Mouse (Mus musculus) CH12.LX (cell line): ENCODE data around the gene Nebl.

ENCODE experiments used
- CHD1 ChIP-seq: IDR thresholded peaks from 2 replicates; pipeline ENCODE4 v1.6.1; 2012; ENCODE audit warnings: low read depth, low read length, improper control_type of control experiment, inconsistent platforms
- CTCF ChIP-seq, 2 experiments: IDR thresholded peaks in 1 of 2; conservative IDR thresholded peaks in 1 of 2; 2 replicates each; pipeline ENCODE4 v1.5.1; 2011 to 2012; ENCODE audit warnings: low read depth in 2 of 2, low read length in 2 of 2, improper control_type of control experiment in 1 of 2, inconsistent platforms in 1 of 2, mild to moderate bottlenecking in 1 of 2, moderate library complexity in 1 of 2
- ETS1 ChIP-seq: conservative IDR thresholded peaks from 2 replicates; pipeline ENCODE4 v1.6.1; 2012; ENCODE audit warnings: low read depth, mild to moderate bottlenecking, inconsistent platforms, low read length, improper control_type of control experiment, moderate library complexity
- GABPA ChIP-seq: IDR thresholded peaks from 2 replicates; pipeline ENCODE4 v1.6.1; 2012; ENCODE audit warnings: low read depth, low read length, improper control_type of control experiment, inconsistent platforms; ENCODE audit not compliant: insufficient replicate concordance
- HCFC1 ChIP-seq: IDR thresholded peaks from 2 replicates; pipeline ENCODE4 v1.6.1; 2012; ENCODE audit warnings: low read depth, mild to moderate bottlenecking, inconsistent platforms, low read length, improper control_type of control experiment
- MXI1 ChIP-seq: IDR thresholded peaks from 2 replicates; pipeline ENCODE4 v1.6.1; 2011; ENCODE audit warnings: mild to moderate bottlenecking, low read depth, low read length, improper control_type of control experiment
- POLR2A ChIP-seq: IDR thresholded peaks from 2 replicates; pipeline ENCODE4 v1.6.1; 2011; ENCODE audit warnings: low read depth, mild to moderate bottlenecking, improper control_type of control experiment, low read length
- POLR2AphosphoS2 ChIP-seq: IDR thresholded peaks from 2 replicates; pipeline ENCODE4 v1.6.1; 2011; ENCODE audit warnings: low read depth, low read length, improper control_type of control experiment
- TBP ChIP-seq: conservative IDR thresholded peaks from 2 replicates; pipeline ENCODE4 v1.6.1; 2011; ENCODE audit warnings: low read depth, low read length, improper control_type of control experiment
- USF1 ChIP-seq: IDR thresholded peaks from 2 replicates; pipeline ENCODE4 v1.6.1; 2014; ENCODE audit warnings: low read depth, mild to moderate bottlenecking, inconsistent platforms, low read length, improper control_type of control experiment

DNA sequence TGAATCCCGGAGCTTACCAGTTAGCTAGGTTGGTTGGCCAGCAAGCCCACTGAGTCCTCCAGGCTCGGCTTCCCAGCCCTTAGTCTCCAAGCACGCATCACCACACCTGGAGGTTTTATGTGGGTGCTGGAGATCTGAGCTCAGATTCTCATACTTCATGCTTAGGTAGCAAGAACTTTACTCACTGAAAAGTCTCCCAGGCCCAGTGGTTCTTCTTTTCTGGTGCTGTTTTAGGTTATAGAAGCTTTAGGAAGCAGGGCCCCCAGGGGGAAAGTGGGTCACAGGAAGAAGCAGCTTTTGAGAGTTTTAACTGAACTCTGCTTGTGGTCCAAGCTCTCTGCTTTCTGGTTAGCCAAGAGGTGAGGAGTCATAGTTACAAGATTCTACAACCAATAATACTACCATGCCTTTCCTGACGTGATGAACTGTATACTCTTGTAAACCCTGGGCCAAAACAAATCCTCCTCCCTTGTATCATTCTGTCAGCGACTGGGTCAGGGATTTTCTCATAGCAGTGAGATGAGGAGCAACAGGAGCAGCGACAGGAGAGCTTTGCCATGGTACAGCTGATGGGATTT, 366.2 kb downstream of the Nebl start:
- TF ChIP-seq CTCF (conservative IDR thresholded peaks at IDR 0.05 in 1 of 2, IDR thresholded peaks at IDR 0.05 in 1 of 2; ENCODE audit: low read depth in 2 of 2, low read length in 2 of 2): no peak
- TF ChIP-seq ETS1: no peak
- TF ChIP-seq POLR2A: no peak
- TF ChIP-seq USF1: no peak
- no peak for TF ChIP-seq POLR2AphosphoS2
- TF ChIP-seq TBP: no peak
- TF ChIP-seq MXI1: no peak
- TF ChIP-seq HCFC1: no peak
- TF ChIP-seq CHD1: no peak
- no peak for TF ChIP-seq GABPA
